Mouse (Mus musculus) heart, adult 2 months (tissue): Measurements from ENCODE around the gene Ccdc89. TPM values are rescaled to one million over a fixed set of nuclear protein-coding genes. Genes with fewer than 3 reads are reported as not detected.

Source experiments
- DNase-seq, 2 experiments: peaks; one replicate each; pipeline ENCODE4 v3.0.0; 2021
- H3K27ac ChIP-seq: fragments of 200-600 bp; 2 replicates; pipeline ENCODE4 v1.8.1; 2022
- H3K27me3 ChIP-seq: fragments of 200-500 bp; 2 replicates; pipeline ENCODE4 v1.6.1; 2012; ENCODE audit warnings: mild to moderate bottlenecking, low read length, inconsistent platforms, mixed read lengths; ENCODE audit not compliant: control insufficient read depth, insufficient read depth
- H3K36me3 ChIP-seq: fragments of 200-500 bp; 2 replicates; pipeline ENCODE4 v1.6.1; 2012; ENCODE audit warnings: low read length, inconsistent platforms; ENCODE audit not compliant: control insufficient read depth, insufficient read depth
- H3K4me1 ChIP-seq: fragments of 200-500 bp; 2 replicates; pipeline ENCODE4 v1.6.1; 2011; ENCODE audit warnings: low read length; ENCODE audit not compliant: control insufficient read depth, insufficient read depth
- H3K4me3 ChIP-seq: fragments of 200-600 bp; 2 replicates; pipeline ENCODE4 v1.8.1; 2022
- H3K79me2 ChIP-seq: fragments of 200-500 bp; replicated peaks from 2 replicates; pipeline ENCODE4 v1.6.1; 2012; ENCODE audit warnings: mild to moderate bottlenecking, inconsistent platforms, low read length, moderate library complexity, mixed read lengths; ENCODE audit not compliant: control insufficient read depth, insufficient read depth
- H3K9ac ChIP-seq: fragments of 200-500 bp; 2 replicates; pipeline ENCODE4 v1.6.1; 2012; ENCODE audit warnings: low read depth, mild to moderate bottlenecking, control low read depth, inconsistent platforms, low read length, mixed read lengths
- CTCF ChIP-seq: fragments of 200-600 bp; IDR thresholded peaks from 2 replicates; pipeline ENCODE4 v1.8.1; 2022; ENCODE audit warnings: antibody characterized with exemption, mild to moderate bottlenecking, moderate library complexity
- EP300 ChIP-seq: fragments of 200-500 bp; IDR thresholded peaks from 2 replicates; pipeline ENCODE4 v1.6.1; 2011; ENCODE audit warnings: low read depth, low read length, control low read depth; ENCODE audit not compliant: insufficient read depth
- POLR2A ChIP-seq: fragments of 200-500 bp; IDR thresholded peaks from 2 replicates; pipeline ENCODE4 v1.6.1; 2011; ENCODE audit warnings: mild to moderate bottlenecking, low read depth, low read length, control low read depth; ENCODE audit not compliant: insufficient read depth
- WGBS: fragments of 180-500 bp; shearing (Covaris S2); methylation state at CpG from one replicate; pipeline ENCODE4 v1.1.7; 2018; 5-methylcytosine and 5-hydroxymethylcytosine counted together
- intact Hi-C: fragments of 180-260 bp; cut with DNase I; formaldehyde crosslinking; loops from one replicate; pipeline ENCODE4 v1.15.1; 2025
- long read RNA-seq: library from polyadenylated mRNA; stranded (forward); transcript quantifications from one replicate; pipeline ENCODE4 v2.0.0, GENCODE M21; 2021
- polyA plus RNA-seq: library from polyadenylated mRNA; depleted of rRNA; stranded (reverse); fragments of >200 nt; gene quantifications from 2 replicates; pipeline ENCODE4 v1.2.3, GENCODE M21; 2012; rRNA removed
- total RNA-seq, 2 experiments: library from RNA; stranded (reverse); gene quantifications; 2 replicates each; pipeline ENCODE4 v1.2.3; 2021

Ccdc89 gene
- total RNA-seq (under 1 TPM in 1 of 2 experiments, not detected in 1; 0.16 TPM), polyA plus RNA-seq (0.15 and 0.18 TPM in 2 replicates)
- long read RNA-seq = 0 reads

GRCm38 (mm10) chr7:90426020-90427001, at the start of gene Ccdc89:
TSS of gene Ccdc89 (plus strand) at chr7:90426577.
- peak within 1 kb of the TSS; percentile 64 for H3K27ac ChIP-seq
- no peaks in the 10 kb centered on the region for H3K36me3 ChIP-seq
- intact Hi-C loops = loop anchor here (2.0 to 10.0 kb wide), 2 partner anchors 30 to 122 kb away; partner anchors contain the start of genes Sytl2 and Tmem126a
- H3K79me2 ChIP-seq = no peaks in the 10 kb centered on the region
- peak within 1 kb of the TSS; percentile 37 for H3K9ac ChIP-seq
- peak within 1 kb of the TSS; percentile 63 for H3K4me3 ChIP-seq
- H3K4me1 ChIP-seq = no peaks in the 10 kb centered on the region; the same call in 1 of the 2 replicates
- TF ChIP-seq CTCF = no peak
- TF ChIP-seq EP300 = 0 out of 2 replicates have a peak, but pooled peaks have one; percentile 35
- peak; percentile 52; the same call in 1 of the 2 replicates for TF ChIP-seq POLR2A
- WGBS = 10% methylated on average over 29 of the region's 29 CpGs
- H3K27me3 ChIP-seq = no peaks in the 10 kb centered on the region; the same call in 1 of the 2 replicates
- peak; percentile 77 to 86 for DNase-seq

- H3K36me3 ChIP-seq = no peaks in the 10 kb centered on the region
- no peak for DNase-seq
- no peaks in the 10 kb centered on the region for H3K27me3 ChIP-seq
- no peak overlapping the region for H3K9ac ChIP-seq
- no peaks in the 10 kb centered on the region for H3K79me2 ChIP-seq
- H3K4me1 ChIP-seq = no peaks in the 10 kb centered on the region
- WGBS = 93% methylated on average over 2 of the region's 2 CpGs
- TF ChIP-seq POLR2A = no peak
- no peak for TF ChIP-seq EP300
- TF ChIP-seq CTCF = no peak
- H3K27ac ChIP-seq = no peak overlapping the region
- H3K4me3 ChIP-seq = no peak overlapping the region
- intact Hi-C loops = no loop called here
Measured at GRCm38 (mm10) chr7:90384411-90384810, 42.0 kb upstream of the Ccdc89 start.

GRCm38 (mm10) chr7:90386885-90387459, 39.4 kb upstream of the Ccdc89 start:
- DNase-seq = peak; percentile 22 to 23
- Histone ChIP-seq H3K27me3 (no peaks in the 10 kb centered on the region), H3K27ac (peak overlapping the region; percentile 30; the same call in 1 of the 2 replicates), H3K4me3 (no peak overlapping the region), H3K9ac (no peak overlapping the region), H3K79me2 (no peaks in the 10 kb centered on the region), H3K4me1 (no peaks in the 10 kb centered on the region), H3K36me3 (no peaks in the 10 kb centered on the region)
- WGBS = 15% methylated on average over 8 of the region's 8 CpGs
- TF ChIP-seq POLR2A (no peak), EP300 (no peak)
- intact Hi-C loops = no loop called here

GRCm38 (mm10) chr7:90389765-90390164, 36.6 kb upstream of the Ccdc89 start:
- Histone ChIP-seq H3K36me3 (no peaks in the 10 kb centered on the region), H3K79me2 (no peaks in the 10 kb centered on the region), H3K27ac (no peak overlapping the region), H3K9ac (no peak overlapping the region), H3K27me3 (no peaks in the 10 kb centered on the region), H3K4me1 (no peaks in the 10 kb centered on the region), H3K4me3 (no peak overlapping the region)
- DNase-seq = no peak
- WGBS = 46% methylated on average over 3 of the region's 3 CpGs
- TF ChIP-seq POLR2A = no peak
- TF ChIP-seq EP300 = no peak
- no peak for TF ChIP-seq CTCF
- intact Hi-C loops = no loop called here

GRCm38 (mm10) chr7:90395073-90395472, 31.3 kb upstream of the Ccdc89 start:
- no peaks in the 10 kb centered on the region for H3K36me3 ChIP-seq
- DNase-seq = no peak
- no peaks in the 10 kb centered on the region for H3K79me2 ChIP-seq
- intact Hi-C loops = no loop called here
- H3K27me3 ChIP-seq = no peaks in the 10 kb centered on the region
- H3K4me1 ChIP-seq = no peaks in the 10 kb centered on the region
- TF ChIP-seq EP300 = no peak
- TF ChIP-seq POLR2A = no peak
- TF ChIP-seq CTCF = no peak
- WGBS = 46% methylated on average over 4 of the region's 4 CpGs
- no peak overlapping the region for H3K9ac ChIP-seq
- no peak overlapping the region for H3K27ac ChIP-seq
- no peak overlapping the region for H3K4me3 ChIP-seq

- no peaks in the 10 kb centered on the region for H3K27me3 ChIP-seq
- H3K4me3 ChIP-seq = no peak overlapping the region
- H3K27ac ChIP-seq = no peak overlapping the region
- TF ChIP-seq CTCF (no peak), EP300 (no peak), POLR2A (no peak)
- DNase-seq = no peak
- H3K36me3 ChIP-seq = no peaks in the 10 kb centered on the region
- no peaks in the 10 kb centered on the region for H3K79me2 ChIP-seq
- intact Hi-C loops = no loop called here
- H3K4me1 ChIP-seq = no peaks in the 10 kb centered on the region
- no peak overlapping the region for H3K9ac ChIP-seq
- 62% methylated on average over 5 of the region's 5 CpGs for WGBS
Measured at GRCm38 (mm10) chr7:90395928-90396327, 30.4 kb upstream of the Ccdc89 start.
